Mouse (Mus musculus) midbrain, postnatal 0 days (tissue): ENCODE data around the gene Syt5. TPM values are rescaled to one million over a fixed set of nuclear protein-coding genes. Genes with fewer than 3 reads are reported as not detected.

Source experiments
- ATAC-seq: fragments of 200-750 bp; cut with Nextera tagmentation; 2 replicates; pipeline ENCODE4 v1.8.0; 2017; ENCODE audit warnings: moderate number of reproducible peaks, mild to moderate bottlenecking, moderate TSS enrichment, moderate library complexity; ENCODE audit not compliant: low FRiP score
- DNase-seq: peaks from one replicate; pipeline ENCODE4 v3.0.0-alpha.2; 2015; ENCODE audit warnings: low spot score
- H3K27ac ChIP-seq: fragments of 300-500 bp; sonication (generic); 2 replicates; pipeline ENCODE4 v1.5.1; 2014; ENCODE audit warnings: low read depth, mild to moderate bottlenecking, low read length, mixed read lengths
- H3K27me3 ChIP-seq: fragments of 300-500 bp; sonication (generic); 2 replicates; pipeline ENCODE4 v1.6.1; 2014; ENCODE audit warnings: low read length, control low read depth, mixed read lengths; ENCODE audit not compliant: insufficient read depth
- H3K36me3 ChIP-seq: fragments of 300-500 bp; sonication (generic); 2 replicates; pipeline ENCODE4 v1.6.1; 2014; ENCODE audit warnings: low read length, control low read depth, mixed read lengths; ENCODE audit not compliant: insufficient read depth
- H3K4me1 ChIP-seq: fragments of 300-500 bp; sonication (generic); 2 replicates; pipeline ENCODE4 v1.6.1; 2014; ENCODE audit warnings: mild to moderate bottlenecking, control low read depth, antibody characterized with exemption, low read length, mixed read lengths; ENCODE audit not compliant: insufficient read depth
- H3K4me2 ChIP-seq: fragments of 300-500 bp; sonication (generic); 2 replicates; pipeline ENCODE4 v1.6.1; 2014; ENCODE audit warnings: low read depth, mild to moderate bottlenecking, low read length, mixed read lengths; ENCODE audit not compliant: poor library complexity, severe bottlenecking
- H3K4me3 ChIP-seq: fragments of 300-500 bp; sonication (generic); 2 replicates; pipeline ENCODE4 v1.5.1; 2014; ENCODE audit warnings: low read depth, mild to moderate bottlenecking, low read length, moderate library complexity
- H3K9ac ChIP-seq: fragments of 300-500 bp; sonication (generic); replicated peaks from 2 replicates; pipeline ENCODE4 v1.6.1; 2014; ENCODE audit warnings: mild to moderate bottlenecking, low read length, moderate library complexity, mixed read lengths; ENCODE audit not compliant: poor library complexity, severe bottlenecking
- H3K9me3 ChIP-seq: fragments of 300-500 bp; sonication (generic); 2 replicates; pipeline ENCODE4 v1.6.1; 2016; ENCODE audit warnings: low read length, control low read depth
- CTCF ChIP-seq: IDR thresholded peaks from 2 replicates; pipeline ENCODE4 v1.5.1; 2016; ENCODE audit warnings: antibody characterized with exemption, mild to moderate bottlenecking
- WGBS: fragments of 180-500 bp; shearing (Covaris S2); extraction: QIAGEN DNeasy Blood & Tissue Kit; methylation state at CpG from one replicate; pipeline ENCODE4 v1.1.7; 2014; 5-methylcytosine and 5-hydroxymethylcytosine counted together
- microRNA-seq: library from miRNA; unstranded; fragments of <30 nt; microRNA quantifications from one replicate; pipeline ENCODE4, GENCODE M21; 2016; ENCODE audit warnings: borderline number of aligned reads
- polyA plus RNA-seq: library from polyadenylated mRNA; unstranded; fragments of >200 nt; fragmentation: Nextera tagmentation; extraction: Ambion mirVana; gene quantifications from 2 replicates; pipeline ENCODE4 v1.2.1, GENCODE M21; 2015
- total RNA-seq: library from RNA; depleted of rRNA; stranded (reverse); fragments of >200 nt; gene quantifications from 2 replicates; pipeline ENCODE4 v1.2.3, GENCODE M21; 2014; rRNA removed

Syt5 gene
- total and polyA plus RNA-seq, 2 experiments from 2014 or later = 84.7 to 194 TPM

DNA sequence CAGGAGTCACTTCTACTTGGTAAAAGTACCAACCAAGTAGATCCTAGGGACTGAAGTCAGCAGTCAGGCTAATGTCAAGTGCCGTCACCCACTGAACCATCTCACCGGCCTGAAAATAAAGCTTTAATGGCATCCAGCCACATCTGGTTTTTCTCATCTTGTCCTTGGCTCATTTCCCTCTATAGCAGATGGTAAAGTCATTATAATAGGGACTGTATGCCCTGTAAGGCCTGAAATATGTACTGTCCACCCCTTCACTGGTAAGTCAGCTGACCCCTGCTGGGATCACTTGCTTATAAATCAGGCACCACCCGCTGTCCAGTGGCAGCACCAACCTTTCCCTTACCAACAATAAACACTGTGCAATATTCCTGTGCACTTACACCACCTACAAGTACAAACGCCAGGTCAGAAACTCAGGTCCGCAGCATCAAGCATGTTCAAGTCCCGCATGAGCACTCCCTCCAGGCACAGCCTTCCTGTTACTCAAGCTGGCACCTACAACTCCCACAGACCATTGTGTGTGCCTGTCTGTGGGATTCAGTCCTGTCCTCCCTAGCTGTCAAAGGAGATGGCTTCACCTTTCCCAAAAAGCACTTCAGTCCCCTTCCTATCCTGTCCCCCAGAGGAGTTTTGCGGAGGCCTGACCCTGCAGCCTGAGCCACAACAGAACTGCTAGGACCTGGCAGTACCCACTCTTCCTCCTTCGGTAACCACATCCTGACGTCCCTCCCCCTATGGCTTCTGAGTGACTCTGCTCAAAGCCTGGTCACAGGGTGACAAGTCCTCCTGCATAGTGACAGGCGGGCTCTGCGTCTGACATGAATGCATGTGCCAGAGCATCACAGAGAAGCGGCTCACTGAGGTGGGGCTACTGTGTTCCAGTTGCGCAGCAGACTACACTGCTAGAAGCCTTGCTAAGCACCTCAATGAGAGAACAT is 54.8 kb downstream of the Syt5 start:
- peaks cover 45% of the 10 kb centered on the region for H3K36me3 ChIP-seq
- 89% methylated on average over 13 of the region's 13 CpGs for WGBS
- no peak overlapping the region for H3K27ac ChIP-seq
- H3K9me3 ChIP-seq = no peaks in the 10 kb centered on the region
- H3K4me2 ChIP-seq = no peak overlapping the region
- H3K9ac ChIP-seq = no peak overlapping the region
- no peak for TF ChIP-seq CTCF
- no peaks in the 10 kb centered on the region for H3K4me1 ChIP-seq
- DNase-seq (no peak), ATAC-seq (no peak)
- no peaks in the 10 kb centered on the region for H3K27me3 ChIP-seq
- H3K4me3 ChIP-seq = no peak overlapping the region

DNA sequence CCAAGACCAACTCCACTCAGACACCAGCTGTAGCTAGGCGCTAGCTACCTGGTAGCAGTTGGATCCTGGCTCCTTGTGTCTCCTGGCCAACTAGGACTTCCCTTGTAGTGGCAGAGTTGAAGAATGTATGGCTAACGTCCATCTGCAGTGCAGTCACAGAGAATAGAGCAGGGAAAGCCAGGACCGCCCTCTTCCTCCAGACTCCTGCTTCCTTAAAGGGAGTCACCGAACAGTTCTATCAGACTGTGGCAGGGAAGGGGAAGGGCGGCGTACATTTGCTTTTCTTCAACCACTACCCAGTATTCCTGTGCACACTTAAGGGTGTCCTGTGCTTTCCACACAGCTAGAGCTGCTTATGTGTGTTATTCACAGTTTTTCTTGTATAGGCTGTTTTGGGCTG is 56.0 kb downstream of the Syt5 start:
- H3K36me3 ChIP-seq = peaks cover 36% of the 10 kb centered on the region
- WGBS = 86% methylated on average over 6 of the region's 6 CpGs

More for the DNA sequence above, 56.0 kb downstream of the Syt5 start:
- Histone ChIP-seq H3K9me3 (no peaks in the 10 kb centered on the region), H3K4me2 (no peak overlapping the region), H3K27me3 (no peaks in the 10 kb centered on the region), H3K4me3 (no peak overlapping the region), H3K4me1 (no peaks in the 10 kb centered on the region), H3K27ac (no peak overlapping the region), H3K9ac (no peak overlapping the region)
- ATAC-seq (no peak), DNase-seq (no peak)
- TF ChIP-seq CTCF = no peak

Small RNA genes within 50 kb of the gene (microRNA-seq; reads per million reads assigned to microRNA genes)
- not detected for gene Gm23577

Other genes with a start within 250 kb of the Syt5 start
- gene Ncr1, start 209.8 kb downstream of the Syt5 start, total RNA-seq = not detected in 2 replicates
- gene Ncr1, start 209.8 kb downstream of the Syt5 start, polyA plus RNA-seq = not detected in 2 replicates
- gene Gp6, start 149.8 kb downstream of the Syt5 start, total RNA-seq = not detected in 2 replicates
- gene Gp6, start 149.8 kb downstream of the Syt5 start, polyA plus RNA-seq = not detected in 2 replicates
- gene Rdh13, start 101.9 kb downstream of the Syt5 start, total RNA-seq = 61.3 and 75.9 TPM in 2 replicates
- 45.3 and 45.4 TPM in 2 replicates for gene Rdh13, start 101.9 kb downstream of the Syt5 start, polyA plus RNA-seq
- gene Eps8l1, start 86.9 kb downstream of the Syt5 start, total RNA-seq = 3.9 and 13.3 TPM in 2 replicates
- 5.2 and 7.4 TPM in 2 replicates for gene Eps8l1, start 86.9 kb downstream of the Syt5 start, polyA plus RNA-seq
- gene Ppp1r12c, start 45.9 kb downstream of the Syt5 start, total RNA-seq = 75.5 and 114 TPM in 2 replicates
- 34.6 and 35.0 TPM in 2 replicates for gene Ppp1r12c, start 45.9 kb downstream of the Syt5 start, polyA plus RNA-seq
- 2.9 and 4.2 TPM in 2 replicates for gene Tnnt1, start 31.2 kb downstream of the Syt5 start, total RNA-seq
- 3.3 and 4.1 TPM in 2 replicates for gene Tnnt1, start 31.2 kb downstream of the Syt5 start, polyA plus RNA-seq
- gene Tnni3, start 23.3 kb downstream of the Syt5 start, total RNA-seq = 4.1 TPM in 1 of 2 replicates, not detected in the other
- gene Tnni3, start 23.3 kb downstream of the Syt5 start, polyA plus RNA-seq = 1.4 and 1.7 TPM in 2 replicates
- gene Dnaaf3, start 15.1 kb downstream of the Syt5 start, total RNA-seq = 0.80 and 2.4 TPM in 2 replicates
- 1.3 and 1.7 TPM in 2 replicates for gene Dnaaf3, start 15.1 kb downstream of the Syt5 start, polyA plus RNA-seq
- 2.4 and 3.6 TPM in 2 replicates for gene Ptprh, start 56.5 kb upstream of the Syt5 start, total RNA-seq
- 1.1 and 1.3 TPM in 2 replicates for gene Ptprh, start 56.5 kb upstream of the Syt5 start, polyA plus RNA-seq
- 12.4 and 17.4 TPM in 2 replicates for gene Tmem86b, start 83.9 kb upstream of the Syt5 start, total RNA-seq
- gene Tmem86b, start 83.9 kb upstream of the Syt5 start, polyA plus RNA-seq = 0.76 and 1.00 TPM in 2 replicates
- gene Ppp6r1, start 111.5 kb upstream of the Syt5 start, total RNA-seq = 103 and 131 TPM in 2 replicates
- 7.7 and 10.1 TPM in 2 replicates for gene Ppp6r1, start 111.5 kb upstream of the Syt5 start, polyA plus RNA-seq
- gene Hspbp1, start 137.5 kb upstream of the Syt5 start, total RNA-seq = 247 TPM in 2 replicates
- gene Hspbp1, start 137.5 kb upstream of the Syt5 start, polyA plus RNA-seq = 193 and 199 TPM in 2 replicates
- gene Brsk1, start 143.1 kb upstream of the Syt5 start, total RNA-seq = 202 and 226 TPM in 2 replicates
- 6.9 and 7.2 TPM in 2 replicates for gene Brsk1, start 143.1 kb upstream of the Syt5 start, polyA plus RNA-seq
- not detected in 2 replicates for gene Tmem150b, start 177.7 kb upstream of the Syt5 start, total RNA-seq
- gene Tmem150b, start 177.7 kb upstream of the Syt5 start, polyA plus RNA-seq = 0.23 TPM in 1 of 2 replicates, not detected in the other
- 38.9 and 48.8 TPM in 2 replicates for gene Kmt5c, start 192.6 kb upstream of the Syt5 start, total RNA-seq
- gene Kmt5c, start 192.6 kb upstream of the Syt5 start, polyA plus RNA-seq = 33.1 and 35.7 TPM in 2 replicates
- gene Cox6b2, start 205.6 kb upstream of the Syt5 start, total RNA-seq = 6.8 and 12.1 TPM in 2 replicates
- 33.6 and 43.9 TPM in 2 replicates for gene Cox6b2, start 205.6 kb upstream of the Syt5 start, polyA plus RNA-seq
- gene Fam71e2, start 223.8 kb upstream of the Syt5 start, total RNA-seq = not detected in 2 replicates
- gene Fam71e2, start 223.8 kb upstream of the Syt5 start, polyA plus RNA-seq = not detected in 2 replicates
- 1.4 and 2.0 TPM in 2 replicates for gene Il11, start 235.3 kb upstream of the Syt5 start, total RNA-seq
- gene Il11, start 235.3 kb upstream of the Syt5 start, polyA plus RNA-seq = 1.7 and 2.5 TPM in 2 replicates
- not detected in 2 replicates for gene Tmem190, start 235.4 kb upstream of the Syt5 start, total RNA-seq
- 0.39 and 0.48 TPM in 2 replicates for gene Tmem190, start 235.4 kb upstream of the Syt5 start, polyA plus RNA-seq
- gene Tmem238, start 242.1 kb upstream of the Syt5 start, total RNA-seq = 14.6 and 16.6 TPM in 2 replicates
- 16.0 and 18.2 TPM in 2 replicates for gene Tmem238, start 242.1 kb upstream of the Syt5 start, polyA plus RNA-seq
- 131 and 177 TPM in 2 replicates for gene Rpl28, start 245.3 kb upstream of the Syt5 start, total RNA-seq
- 289 TPM in 2 replicates for gene Rpl28, start 245.3 kb upstream of the Syt5 start, polyA plus RNA-seq